Mouse (Mus musculus): ENCODE data around the gene Lrrn1.

GRCm38 (mm10) chr6:107513716-107514115 lies 15.9 kb upstream of the Lrrn1 start:
- TF ChIP-seq CTCF (IDR thresholded peaks at IDR 0.05; ENCODE audit: control insufficient read depth, insufficient read depth, insufficient replicate concordance, low read depth, low read length) (no peak), POLR2A (IDR thresholded peaks at IDR 0.05; ENCODE audit: control insufficient read depth, low read depth, low read length) (no peak)
